16 mouse cellular contexts compared by ENCODE assay signal in the genomic region with DNA sequence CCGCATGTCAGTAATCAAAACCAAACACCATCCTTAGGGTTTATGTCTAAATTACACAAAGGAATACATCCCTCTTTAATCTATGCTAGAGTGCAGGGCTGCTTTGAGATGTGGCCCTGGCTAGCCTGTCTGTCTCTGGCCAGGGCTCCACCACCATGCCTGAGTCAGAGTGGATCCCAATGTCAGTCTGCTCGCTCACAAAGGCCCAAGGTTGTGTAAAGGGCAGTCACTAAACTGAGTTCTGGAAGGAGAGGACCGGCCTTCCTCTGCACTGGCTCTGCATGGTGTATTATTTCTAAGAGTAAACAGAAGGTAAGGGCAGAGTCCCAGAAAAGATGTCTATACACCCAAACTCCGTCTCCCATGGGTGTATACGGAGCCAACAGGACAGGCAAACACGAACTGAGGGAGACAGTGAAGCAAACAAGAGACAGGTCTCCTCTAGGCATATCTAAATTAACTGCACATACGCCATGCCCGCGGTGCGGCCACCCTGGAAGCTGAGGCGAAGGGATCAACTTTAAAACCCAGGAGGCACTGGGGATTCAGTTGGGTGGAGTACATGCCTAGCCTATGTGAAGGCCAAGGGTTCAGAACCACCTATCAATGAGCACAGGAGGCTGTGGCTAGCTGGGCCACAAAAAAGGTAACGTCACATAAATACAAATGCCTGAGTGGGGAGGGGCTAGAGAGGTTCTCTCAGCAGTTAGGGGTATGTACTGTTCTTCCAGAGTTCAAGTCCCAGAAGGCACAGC. TPM values are rescaled to one million over a fixed set of nuclear protein-coding genes. Genes with fewer than 3 reads are reported as not detected.
A peak's percentile ranks its signal among the peaks of the same experiment; 100 is the strongest.
DNase-seq lines count a peak whose midpoint lies in the region; ATAC-seq lines count a peak whose summit lies in the region.
"Had no signal": no experiment of that assay in that cellular context is flagged by ENCODE, and none has a peak within 500 bp of the region (broad histone marks: within the 10 kb centered on the region; RNA-seq: fewer than 3 reads in every experiment).

No protein-coding gene starts in this region.

- H3K4me1 ChIP-seq in heart, embryonic 11.5 days (ENCODE audit: control insufficient read depth, insufficient read depth, low read length) = peaks cover 26% of the 10 kb centered on the region
- H3K4me1 ChIP-seq in embryonic facial prominence, embryonic 14.5 days (ENCODE audit: control insufficient read depth, insufficient read depth, low read length) = peaks cover 49% of the 10 kb centered on the region
- H3K4me1 ChIP-seq in limb, embryonic 15.5 days = peaks cover 51% of the 10 kb centered on the region

- peaks cover 14% of the 10 kb centered on the region; the same call in 1 of the 2 replicates for H3K36me3 ChIP-seq in heart, embryonic 11.5 days (ENCODE audit: control insufficient read depth, insufficient read depth, low read length)
- peaks cover 30% of the 10 kb centered on the region for H3K36me3 ChIP-seq in embryonic facial prominence, embryonic 14.5 days (ENCODE audit: control insufficient read depth, insufficient read depth, low read length)
- peaks cover 30% of the 10 kb centered on the region for H3K36me3 ChIP-seq in limb, embryonic 15.5 days

- no peak for DNase-seq in heart, postnatal 4 days
- peak; percentile 46 for DNase-seq in adrenal gland, postnatal 25 days
- DNase-seq in embryonic facial prominence, embryonic 14.5 days (ENCODE audit: low spot score) = no peak
- DNase-seq in ovary, postnatal 14 days (ENCODE audit: low spot score) = no peak
- no peak for DNase-seq in spleen, adult 12 weeks (ENCODE audit: low spot score)
- no peak for DNase-seq in MN1 (ENCODE audit: low spot score)
- DNase-seq: cerebellum, postnatal 14 days; gastrocnemius, postnatal 36 days; kidney, adult 11 months; kidney, postnatal 4 days; thymus, postnatal 4 days had no signal

- H3K4me2 ChIP-seq in heart, embryonic 11.5 days = no peak overlapping the region
- peak overlapping the region; percentile 9; the same call in 1 of the 2 replicates for H3K4me2 ChIP-seq in embryonic facial prominence, embryonic 14.5 days (ENCODE audit: low read depth, low read length)
- H3K4me2 ChIP-seq in limb, embryonic 15.5 days = no peak overlapping the region
- H3K4me2 ChIP-seq: hindbrain, embryonic 15.5 days; liver, embryonic 12.5 days had no signal

- WGBS in heart, embryonic 11.5 days (ENCODE audit: insufficient replicate concordance) = 83% methylated on average over 12 of the region's 12 CpGs
- 59% methylated on average over 12 of the region's 12 CpGs for WGBS in embryonic facial prominence, embryonic 14.5 days
- 65% methylated on average over 12 of the region's 12 CpGs for WGBS in limb, embryonic 15.5 days

- no peak overlapping the region for H3K9ac ChIP-seq in heart, embryonic 11.5 days (ENCODE audit: low read depth, low read length)
- H3K9ac ChIP-seq in embryonic facial prominence, embryonic 14.5 days (ENCODE audit: low read depth, low read length) = peak overlapping the region; percentile 31; the same call in 1 of the 2 replicates
- no peak overlapping the region for H3K9ac ChIP-seq in limb, embryonic 15.5 days
- H3K9ac ChIP-seq: hindbrain, embryonic 15.5 days; liver, embryonic 12.5 days had no signal

- no peaks in the 10 kb centered on the region for H3K27me3 ChIP-seq in heart, embryonic 11.5 days (ENCODE audit: control insufficient read depth, insufficient read depth, low read length)
- no peaks in the 10 kb centered on the region for H3K27me3 ChIP-seq in embryonic facial prominence, embryonic 14.5 days (replicated peaks; ENCODE audit: control insufficient read depth, insufficient read depth, low read length)
- H3K27me3 ChIP-seq in limb, embryonic 15.5 days = no peaks in the 10 kb centered on the region
- H3K27me3 ChIP-seq: hindbrain, embryonic 15.5 days; liver, embryonic 12.5 days; megakaryocyte, embryonic 14.5 days had no signal

- H3K4me3 ChIP-seq in heart, embryonic 11.5 days (ENCODE audit: low read depth, low read length) = no peak overlapping the region
- no peak overlapping the region for H3K4me3 ChIP-seq in embryonic facial prominence, embryonic 14.5 days (ENCODE audit: low read depth, low read length)
- H3K4me3 ChIP-seq in limb, embryonic 15.5 days = no peak overlapping the region
- H3K4me3 ChIP-seq: hindbrain, embryonic 15.5 days; liver, embryonic 12.5 days; megakaryocyte, embryonic 14.5 days had no signal

- no peaks in the 10 kb centered on the region for H3K9me3 ChIP-seq in heart, embryonic 11.5 days (replicated peaks; ENCODE audit: control insufficient read depth, low read length)
- no peaks in the 10 kb centered on the region for H3K9me3 ChIP-seq in embryonic facial prominence, embryonic 14.5 days (ENCODE audit: control insufficient read depth, low read length)
- H3K9me3 ChIP-seq in limb, embryonic 15.5 days = no peaks in the 10 kb centered on the region
- H3K9me3 ChIP-seq: hindbrain, embryonic 15.5 days; liver, embryonic 12.5 days; megakaryocyte, embryonic 14.5 days had no signal

- no peak for ATAC-seq in heart, embryonic 11.5 days (replicated peaks; ENCODE audit: insufficient number of reproducible peaks, low FRiP score, low TSS enrichment)
- peak; percentile 7; the same call in 1 of the 2 replicates for ATAC-seq in embryonic facial prominence, embryonic 14.5 days (ENCODE audit: low read depth)
- ATAC-seq in limb, embryonic 15.5 days (ENCODE audit: insufficient number of reproducible peaks, low FRiP score, low TSS enrichment, low read depth) = no peak
- ATAC-seq: liver, embryonic 12.5 days had no signal

- H3K27ac ChIP-seq in heart, embryonic 11.5 days (ENCODE audit: low read depth, low read length) = peak overlapping the region; percentile 41; the same call in 1 of the 2 replicates
- peak overlapping the region; percentile 78 for H3K27ac ChIP-seq in embryonic facial prominence, embryonic 14.5 days (replicated peaks; ENCODE audit: low read depth, low read length)
- H3K27ac ChIP-seq in limb, embryonic 15.5 days = peak overlapping the region; percentile 67
- H3K27ac ChIP-seq: hindbrain, embryonic 15.5 days; liver, embryonic 12.5 days had no signal

RNA-seq across cellular contexts. Expression of a gene that starts 4.6 kb away (rescaled TPM):
- 36.8 and 37.0 TPM in 2 replicates for polyA plus RNA-seq in heart, embryonic 11.5 days (2014; fragmentation: Nextera tagmentation; extraction: Ambion mirVana)
- total RNA-seq in heart, postnatal 4 days (2021) = 10 to 100 TPM; 55.0 to 59.0 TPM
- total RNA-seq in adrenal gland, postnatal 25 days (2021) = 66.6 and 69.7 TPM in 2 replicates
- 54.5 and 57.3 TPM in 2 replicates for polyA plus RNA-seq in embryonic facial prominence, embryonic 14.5 days (2014; fragmentation: Nextera tagmentation; extraction: Ambion mirVana)
- polyA plus RNA-seq in limb, embryonic 15.5 days (2015; fragmentation: Nextera tagmentation; extraction: Ambion mirVana) = 50.9 and 58.6 TPM in 2 replicates

RNA-seq across cellular contexts. Expression of a gene that starts 19.0 kb away (rescaled TPM):
- polyA plus RNA-seq in heart, embryonic 11.5 days (2014; fragmentation: Nextera tagmentation; extraction: Ambion mirVana) = 0.27 TPM in 1 of 2 replicates, not detected in the other
- 1 to 10 TPM in 1 of 2 experiments, under 1 TPM in 1; 0.95 to 1.1 TPM for total RNA-seq in heart, postnatal 4 days (2021)
- total RNA-seq in adrenal gland, postnatal 25 days (2021) = 1.00 TPM in 1 of 2 replicates, not detected in the other
- 7.5 and 7.6 TPM in 2 replicates for polyA plus RNA-seq in embryonic facial prominence, embryonic 14.5 days (2014; fragmentation: Nextera tagmentation; extraction: Ambion mirVana)
- polyA plus RNA-seq in limb, embryonic 15.5 days (2015; fragmentation: Nextera tagmentation; extraction: Ambion mirVana) = 14.5 and 15.2 TPM in 2 replicates
- polyA plus RNA-seq: liver, embryonic 12.5 days had no signal

RNA-seq across cellular contexts. Expression of a gene that starts 24.9 kb away (rescaled TPM):
- polyA plus RNA-seq in heart, embryonic 11.5 days (2014; fragmentation: Nextera tagmentation; extraction: Ambion mirVana) = 0.70 and 0.79 TPM in 2 replicates
- total RNA-seq in heart, postnatal 4 days (2021) = under 1 TPM; 0.81 to 0.90 TPM
- total RNA-seq in adrenal gland, postnatal 25 days (2021) = 5.3 and 6.6 TPM in 2 replicates
- polyA plus RNA-seq in embryonic facial prominence, embryonic 14.5 days (2014; fragmentation: Nextera tagmentation; extraction: Ambion mirVana) = 2.2 TPM in 2 replicates
- 1.3 and 1.4 TPM in 2 replicates for polyA plus RNA-seq in limb, embryonic 15.5 days (2015; fragmentation: Nextera tagmentation; extraction: Ambion mirVana)

RNA-seq across cellular contexts. Expression of a gene that starts 30.3 kb away (rescaled TPM):
- polyA plus RNA-seq in heart, embryonic 11.5 days (2014; fragmentation: Nextera tagmentation; extraction: Ambion mirVana) = 77.8 and 83.0 TPM in 2 replicates
- 10 to 100 TPM; 64.6 TPM for total RNA-seq in heart, postnatal 4 days (2021)
- 169 and 208 TPM in 2 replicates for total RNA-seq in adrenal gland, postnatal 25 days (2021)
- polyA plus RNA-seq in embryonic facial prominence, embryonic 14.5 days (2014; fragmentation: Nextera tagmentation; extraction: Ambion mirVana) = 135 and 137 TPM in 2 replicates
- polyA plus RNA-seq in limb, embryonic 15.5 days (2015; fragmentation: Nextera tagmentation; extraction: Ambion mirVana) = 133 and 162 TPM in 2 replicates

RNA-seq across cellular contexts. Expression of a gene that starts 30.3 kb away (rescaled TPM):
- 56.0 and 56.1 TPM in 2 replicates for polyA plus RNA-seq in heart, embryonic 11.5 days (2014; fragmentation: Nextera tagmentation; extraction: Ambion mirVana)
- 10 to 100 TPM; 26.2 to 30.5 TPM for total RNA-seq in heart, postnatal 4 days (2021)
- total RNA-seq in adrenal gland, postnatal 25 days (2021) = 96.4 and 123 TPM in 2 replicates
- 78.1 and 80.2 TPM in 2 replicates for polyA plus RNA-seq in embryonic facial prominence, embryonic 14.5 days (2014; fragmentation: Nextera tagmentation; extraction: Ambion mirVana)
- 75.4 and 76.5 TPM in 2 replicates for polyA plus RNA-seq in limb, embryonic 15.5 days (2015; fragmentation: Nextera tagmentation; extraction: Ambion mirVana)
